Mouse (Mus musculus): ENCODE measurements around the gene Itpr2. TPM values are rescaled to one million over a fixed set of nuclear protein-coding genes. Genes with fewer than 3 reads are reported as not detected.

The Itpr2 gene
- polyA plus RNA-seq, 1 experiment, result 22.5 TPM

- H3K4me3 ChIP-seq (replicated peaks; ENCODE audit: control insufficient read depth, low read depth, low read length), result no peak overlapping the region
- 75% methylated on average over 15 of the region's 15 CpGs for WGBS
- TF ChIP-seq CTCF (IDR thresholded peaks at IDR 0.05; ENCODE audit: control insufficient read depth, insufficient read depth, low read length) (no peak), POLR2A (IDR thresholded peaks at IDR 0.05; ENCODE audit: borderline replicate concordance, control insufficient read depth, low read depth, low read length) (no peak)
These were observed 418.7 kb downstream of the Itpr2 start for GRCm38 (mm10) chr6:146083056-146083961.

GRCm38 (mm10) chr6:146082476-146082875 is 419.5 kb downstream of the Itpr2 start:
- Histone ChIP-seq H3K4me3 (replicated peaks; ENCODE audit: control insufficient read depth, low read depth, low read length) (no peak overlapping the region), H3K4me1 (ENCODE audit: control insufficient read depth, insufficient read depth, low read length) (peaks cover 4% of the 10 kb centered on the region), H3K27ac (ENCODE audit: control insufficient read depth, insufficient read depth, low read depth, low read length, poor library complexity) (no peak overlapping the region)
- WGBS, result 84% methylated on average over 9 of the region's 9 CpGs
- TF ChIP-seq CTCF (IDR thresholded peaks at IDR 0.05; ENCODE audit: control insufficient read depth, insufficient read depth, low read length) (no peak), POLR2A (IDR thresholded peaks at IDR 0.05; ENCODE audit: borderline replicate concordance, control insufficient read depth, low read depth, low read length) (no peak)

More at GRCm38 (mm10) chr6:146083056-146083961, 418.7 kb downstream of the Itpr2 start:
- H3K27ac ChIP-seq (ENCODE audit: control insufficient read depth, insufficient read depth, low read depth, low read length, poor library complexity), result no peak overlapping the region
- peaks cover 4% of the 10 kb centered on the region for H3K4me1 ChIP-seq (ENCODE audit: control insufficient read depth, insufficient read depth, low read length)

- peaks cover 4% of the 10 kb centered on the region for H3K4me1 ChIP-seq (ENCODE audit: control insufficient read depth, insufficient read depth, low read length)
- TF ChIP-seq POLR2A (IDR thresholded peaks at IDR 0.05; ENCODE audit: borderline replicate concordance, control insufficient read depth, low read depth, low read length), result no peak
- TF ChIP-seq CTCF (IDR thresholded peaks at IDR 0.05; ENCODE audit: control insufficient read depth, insufficient read depth, low read length), result no peak
- no peak overlapping the region for H3K4me3 ChIP-seq (replicated peaks; ENCODE audit: control insufficient read depth, low read depth, low read length)
- 90% methylated on average over 8 of the region's 8 CpGs for WGBS
- no peak overlapping the region for H3K27ac ChIP-seq (ENCODE audit: control insufficient read depth, insufficient read depth, low read depth, low read length, poor library complexity)
These were observed 420.4 kb downstream of the Itpr2 start for GRCm38 (mm10) chr6:146081578-146081977.

GRCm38 (mm10) chr6:146080546-146081512 is 421.2 kb downstream of the Itpr2 start:
- H3K4me3 ChIP-seq (replicated peaks; ENCODE audit: control insufficient read depth, low read depth, low read length), result no peak overlapping the region
- no peak overlapping the region for H3K27ac ChIP-seq (ENCODE audit: control insufficient read depth, insufficient read depth, low read depth, low read length, poor library complexity)
- no peak for TF ChIP-seq CTCF (IDR thresholded peaks at IDR 0.05; ENCODE audit: control insufficient read depth, insufficient read depth, low read length)
- TF ChIP-seq POLR2A (IDR thresholded peaks at IDR 0.05; ENCODE audit: borderline replicate concordance, control insufficient read depth, low read depth, low read length), result no peak
- H3K4me1 ChIP-seq (ENCODE audit: control insufficient read depth, insufficient read depth, low read length), result peaks cover 4% of the 10 kb centered on the region
- 47% methylated on average over 18 of the region's 18 CpGs for WGBS

- H3K27ac ChIP-seq (ENCODE audit: control insufficient read depth, insufficient read depth, low read depth, low read length, poor library complexity), result no peak overlapping the region
- H3K4me3 ChIP-seq (replicated peaks; ENCODE audit: control insufficient read depth, low read depth, low read length), result no peak overlapping the region
- peaks cover 4% of the 10 kb centered on the region for H3K4me1 ChIP-seq (ENCODE audit: control insufficient read depth, insufficient read depth, low read length)
- TF ChIP-seq CTCF (IDR thresholded peaks at IDR 0.05; ENCODE audit: control insufficient read depth, insufficient read depth, low read length) (no peak), POLR2A (IDR thresholded peaks at IDR 0.05; ENCODE audit: borderline replicate concordance, control insufficient read depth, low read depth, low read length) (no peak)
- WGBS, result 39% methylated on average over 3 of the region's 3 CpGs
These were observed 422.1 kb downstream of the Itpr2 start for GRCm38 (mm10) chr6:146079734-146080443.

- H3K27ac ChIP-seq (ENCODE audit: control insufficient read depth, insufficient read depth, low read depth, low read length, poor library complexity), result no peak overlapping the region
- TF ChIP-seq POLR2A (IDR thresholded peaks at IDR 0.05; ENCODE audit: borderline replicate concordance, control insufficient read depth, low read depth, low read length), result no peak
- TF ChIP-seq CTCF (IDR thresholded peaks at IDR 0.05; ENCODE audit: control insufficient read depth, insufficient read depth, low read length), result peak; percentile 67
- H3K4me1 ChIP-seq (ENCODE audit: control insufficient read depth, insufficient read depth, low read length), result peaks cover 4% of the 10 kb centered on the region
- 26% methylated on average over 5 of the region's 5 CpGs for WGBS
- H3K4me3 ChIP-seq (replicated peaks; ENCODE audit: control insufficient read depth, low read depth, low read length), result no peak overlapping the region
These were observed 422.8 kb downstream of the Itpr2 start for GRCm38 (mm10) chr6:146079261-146079660.

GRCm38 (mm10) chr6:146078136-146078535 is 423.9 kb downstream of the Itpr2 start:
- WGBS, result 90% methylated on average over 15 of the region's 15 CpGs
- TF ChIP-seq CTCF (IDR thresholded peaks at IDR 0.05; ENCODE audit: control insufficient read depth, insufficient read depth, low read length) (no peak), POLR2A (IDR thresholded peaks at IDR 0.05; ENCODE audit: borderline replicate concordance, control insufficient read depth, low read depth, low read length) (no peak)
- H3K27ac ChIP-seq (ENCODE audit: control insufficient read depth, insufficient read depth, low read depth, low read length, poor library complexity), result no peak overlapping the region
- no peak overlapping the region for H3K4me3 ChIP-seq (replicated peaks; ENCODE audit: control insufficient read depth, low read depth, low read length)
- H3K4me1 ChIP-seq (ENCODE audit: control insufficient read depth, insufficient read depth, low read length), result peaks cover 4% of the 10 kb centered on the region

Measured in bone marrow, adult 2 months (tissue).